Mouse (Mus musculus) cerebellum, postnatal 4 days (tissue): ENCODE measurements around the gene Rtkn.

ENCODE experiments used
- DNase-seq, 2 experiments: peaks; one replicate each; pipeline ENCODE4 v3.0.0; 2022; ENCODE audit warnings: low spot score in 2 of 2, mixed read lengths in 1 of 2

Rtkn gene

DNA sequence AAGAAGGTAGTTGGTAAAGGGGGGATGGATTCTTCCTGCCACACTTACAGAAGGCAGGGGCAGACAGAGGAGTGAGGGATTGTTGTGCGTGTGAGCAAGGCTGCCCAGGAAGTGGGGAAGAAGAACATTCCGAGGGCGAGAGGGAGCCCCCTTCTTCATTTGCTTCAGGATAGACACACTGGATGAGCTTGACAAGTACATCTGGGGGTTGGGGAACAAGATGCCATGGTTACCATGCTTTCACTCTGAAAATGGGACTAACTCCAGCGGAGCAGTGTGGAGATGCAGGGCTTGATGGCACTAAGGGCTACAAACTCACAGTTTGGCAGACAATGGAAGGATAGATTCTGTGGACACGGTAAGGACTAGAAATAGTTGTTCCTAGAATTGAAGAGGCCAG, 35.8 kb downstream of the Rtkn start:
- no peak for DNase-seq

DNA sequence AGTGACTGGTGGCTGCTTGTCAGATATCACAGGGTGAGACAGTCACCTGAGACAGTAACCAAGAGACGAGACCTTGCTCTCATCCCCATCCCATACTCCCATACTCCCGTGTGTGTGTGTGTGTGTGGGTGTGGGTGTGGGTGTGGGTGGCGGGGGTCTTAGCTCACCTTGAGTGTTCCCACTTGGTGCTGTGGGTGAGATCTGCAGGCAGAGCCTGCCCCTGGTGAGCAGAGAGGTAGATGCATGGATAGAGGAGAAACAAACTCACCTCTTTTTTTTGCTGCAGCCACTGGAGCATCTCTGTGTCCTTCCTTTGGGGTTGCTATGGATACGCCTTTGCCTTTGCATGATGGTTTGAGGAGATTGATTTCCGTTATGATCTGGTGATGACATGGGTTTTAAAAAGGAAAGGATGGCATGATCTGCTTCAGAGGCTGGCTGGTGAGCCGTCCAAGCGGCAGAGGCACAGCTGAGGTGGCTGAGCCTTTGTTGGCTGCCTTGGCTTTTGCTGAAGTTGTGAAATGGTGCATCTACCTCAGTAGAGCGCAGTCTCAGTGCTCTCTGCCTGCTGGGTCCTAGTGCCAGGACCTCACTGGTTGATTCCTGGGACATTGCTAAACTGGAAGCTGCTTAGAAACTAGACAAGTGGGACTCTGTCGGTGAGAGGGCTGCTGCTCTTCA, 37.1 kb downstream of the Rtkn start:
- DNase-seq: no peak

DNA sequence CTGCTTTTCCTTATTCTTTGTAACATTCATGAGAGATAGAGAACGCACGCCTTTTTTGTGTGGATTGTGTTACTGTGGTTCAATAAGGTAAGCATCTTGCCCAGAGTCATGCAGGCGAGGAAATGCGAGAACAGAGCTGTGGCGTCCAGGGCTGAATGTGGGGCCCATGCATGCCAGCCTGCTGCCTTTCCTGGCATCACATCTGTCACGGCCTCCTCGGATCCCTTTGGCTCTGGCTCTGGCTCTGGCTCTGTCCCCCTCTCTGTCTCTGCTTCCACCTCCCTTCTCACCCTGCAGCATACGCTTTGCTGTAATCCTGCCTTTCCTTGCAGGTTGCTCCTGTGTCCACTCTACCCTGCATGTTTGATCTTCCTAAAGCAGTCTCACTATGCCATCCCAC, 40.7 kb downstream of the Rtkn start:
- DNase-seq: no peak

DNA sequence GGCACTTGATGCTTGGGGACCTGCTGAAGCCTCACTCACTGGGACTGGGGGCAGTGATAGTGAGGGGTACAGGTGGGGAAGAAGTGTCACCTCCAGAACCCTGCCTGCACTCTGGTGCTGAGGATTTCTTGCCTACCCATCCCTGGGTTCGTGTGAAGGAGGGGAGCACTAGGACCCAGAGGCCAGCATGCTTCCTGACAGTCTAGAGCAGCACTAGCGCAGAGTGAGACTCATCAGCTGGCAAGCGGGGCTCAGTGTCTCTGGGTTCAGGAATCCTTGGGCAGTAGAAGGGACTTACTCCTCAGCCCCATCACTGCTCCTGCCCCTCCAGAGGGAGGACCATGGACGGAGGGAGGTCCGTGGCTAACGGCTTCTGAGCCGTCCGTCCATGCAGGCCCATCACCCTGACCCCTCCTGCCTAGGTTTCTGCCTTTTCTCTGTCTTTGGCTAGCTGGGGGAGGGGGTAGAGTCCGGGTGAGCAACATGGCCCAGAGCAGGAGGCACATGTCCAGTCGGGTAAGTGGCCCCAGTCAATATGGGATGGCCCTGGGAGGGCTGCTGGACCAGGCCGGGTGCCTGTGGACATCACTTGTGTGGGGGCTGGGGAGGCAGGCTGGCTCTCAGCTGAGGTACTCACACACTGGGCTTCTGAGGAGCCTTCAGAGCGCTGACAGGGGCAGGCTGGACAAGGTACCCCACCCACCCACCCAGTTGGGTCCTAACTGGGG, 44.3 kb downstream of the Rtkn start:
- no peak for DNase-seq

DNA sequence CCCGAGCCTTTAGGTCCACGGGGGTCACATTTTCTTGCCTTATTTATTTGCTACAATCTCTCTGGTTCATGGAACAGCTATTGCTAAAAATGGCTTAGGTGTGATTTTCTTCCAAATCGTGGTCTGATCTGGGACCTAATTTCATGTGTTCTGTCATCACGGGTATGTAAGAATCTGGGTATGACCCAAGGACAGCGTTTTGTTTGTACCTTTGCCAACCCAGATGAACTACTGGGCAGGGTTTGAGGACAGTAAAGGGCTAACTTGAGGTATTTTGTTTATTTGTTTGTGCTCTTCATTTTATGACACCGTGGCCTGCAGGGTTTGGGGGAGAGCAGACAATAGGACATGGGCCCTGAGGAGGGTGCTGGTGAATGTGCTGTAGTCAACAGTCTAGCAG, 45.3 kb downstream of the Rtkn start:
- no peak for DNase-seq

DNA sequence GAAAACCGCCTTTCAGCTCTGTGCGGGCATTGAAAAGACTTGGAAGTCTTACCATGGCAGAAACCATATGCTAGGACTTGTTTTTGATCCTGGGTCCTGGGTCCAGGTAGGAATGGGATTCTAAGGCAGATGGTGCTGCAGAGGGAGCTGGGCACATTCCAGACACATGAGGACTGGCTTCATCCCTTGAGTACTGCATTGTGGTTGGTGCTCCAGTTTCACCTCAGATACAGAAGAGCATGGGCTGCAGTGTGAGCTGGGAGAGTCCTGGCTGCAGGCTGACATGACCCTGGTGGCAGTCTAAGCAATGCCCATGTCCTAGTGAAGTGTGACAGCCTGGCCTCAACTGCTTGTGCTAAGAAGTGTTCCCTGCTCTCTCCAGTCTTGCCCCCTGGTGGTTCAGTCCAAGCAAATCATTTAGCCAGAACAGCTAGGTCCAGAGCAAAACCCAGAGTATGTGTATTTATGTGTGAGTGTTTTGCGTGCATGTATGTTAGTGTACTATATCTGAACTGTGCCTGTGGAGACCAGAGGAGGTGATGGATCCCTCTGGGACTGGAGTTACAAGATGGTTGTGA, 49.7 kb downstream of the Rtkn start:
- no peak for DNase-seq

DNA sequence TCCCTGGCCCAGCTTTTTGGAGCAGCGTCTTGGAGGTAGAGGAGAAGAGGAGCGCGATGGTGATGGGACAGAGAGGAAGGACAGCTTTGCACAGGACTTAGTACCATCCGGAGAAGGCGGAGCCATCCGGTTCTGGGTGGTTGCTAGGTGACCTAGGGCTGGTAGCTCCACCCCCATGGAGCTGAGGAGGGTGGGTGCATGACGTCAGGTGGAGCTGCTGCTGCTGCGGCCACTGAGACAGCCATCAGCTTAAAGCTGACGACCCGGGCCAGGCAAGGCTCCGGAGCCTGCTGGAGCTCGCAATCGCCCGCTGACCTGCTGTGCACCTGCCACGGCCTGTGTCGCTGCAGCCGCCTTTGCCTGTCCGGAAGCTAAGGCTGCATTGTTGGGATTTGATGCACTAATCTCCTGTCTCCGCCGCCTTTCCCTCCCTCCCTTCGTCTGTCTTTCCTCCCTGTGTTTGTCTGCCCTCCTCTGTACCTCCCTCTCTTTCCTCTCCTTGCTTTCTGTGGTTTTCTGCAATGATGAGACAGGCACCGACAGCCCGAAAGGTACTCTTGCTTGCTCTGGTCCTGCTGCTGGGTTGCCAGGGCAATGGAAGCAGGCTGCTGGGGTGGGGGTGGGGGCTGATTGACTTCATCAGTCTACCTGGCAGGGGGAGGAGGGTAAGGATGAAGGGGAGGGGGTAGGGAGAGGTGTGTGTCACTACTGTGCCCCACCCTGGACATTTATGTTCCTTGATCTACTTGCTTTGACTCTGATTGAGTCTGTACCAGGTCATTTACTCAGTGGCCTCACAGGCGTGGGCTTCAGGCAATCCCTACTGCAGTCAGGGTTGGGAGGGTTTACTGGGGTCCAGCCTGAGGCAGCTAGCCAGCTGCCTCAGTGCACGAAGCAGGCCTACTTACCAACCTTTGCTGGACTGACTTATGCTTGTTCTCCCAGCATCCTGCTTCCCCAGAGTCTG, 50.9 kb downstream of the Rtkn start:
- peak; percentile 50 to 80 for DNase-seq

DNA sequence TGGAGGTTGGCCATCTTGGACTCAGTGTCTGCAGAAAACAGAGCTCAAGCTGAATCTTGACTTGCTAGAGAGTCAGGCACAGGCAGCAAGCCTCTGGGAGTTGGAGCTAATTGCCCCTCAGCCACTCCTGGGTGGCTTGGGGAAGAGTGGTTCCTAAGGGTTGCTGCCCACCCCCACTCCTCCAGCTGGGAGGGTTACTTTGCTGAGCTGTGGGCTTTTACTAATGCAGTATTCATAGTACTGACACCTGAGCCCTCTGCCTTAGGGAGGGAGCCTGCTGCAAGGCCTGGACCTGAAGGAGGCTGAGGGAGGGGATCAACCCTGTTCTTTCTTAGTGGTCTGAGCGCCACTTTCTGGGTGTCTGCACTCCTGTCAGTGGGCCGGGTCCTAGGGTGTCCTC, 51.7 kb downstream of the Rtkn start:
- DNase-seq: no peak

DNA sequence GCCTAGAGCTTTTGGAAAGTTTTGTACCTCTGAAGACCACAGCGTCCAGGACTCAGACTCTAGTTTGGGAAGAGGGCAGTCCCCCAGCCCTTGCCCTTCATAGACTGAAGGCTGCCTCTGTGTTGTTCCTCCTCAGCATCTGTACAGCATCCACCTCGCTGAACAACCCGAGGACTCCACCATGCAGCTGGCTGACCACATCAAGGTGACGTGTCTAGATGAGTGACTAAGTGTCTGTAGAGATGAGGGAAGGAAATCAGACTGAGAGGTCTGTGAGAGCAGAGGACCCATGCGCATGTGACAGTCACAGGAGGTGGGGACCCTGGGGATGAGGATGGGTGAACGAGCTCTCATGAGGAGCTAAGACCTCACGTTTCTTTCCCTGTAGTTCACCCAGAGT, 58.3 kb downstream of the Rtkn start:
- DNase-seq: no peak

- peak; percentile 63 to 83 for DNase-seq
These were observed 62.2 kb downstream of the Rtkn start for GRCm38 (mm10) chr6:83197345-83198004.
